Mouse (Mus musculus): ENCODE measurements at regions not wholly inside any gene's neighbourhood (a gene's known extent, or its start where the extent isn't known, plus 50 kb on each side); places are given as distances from the start of the nearest gene placed in this dataset.

DNA sequence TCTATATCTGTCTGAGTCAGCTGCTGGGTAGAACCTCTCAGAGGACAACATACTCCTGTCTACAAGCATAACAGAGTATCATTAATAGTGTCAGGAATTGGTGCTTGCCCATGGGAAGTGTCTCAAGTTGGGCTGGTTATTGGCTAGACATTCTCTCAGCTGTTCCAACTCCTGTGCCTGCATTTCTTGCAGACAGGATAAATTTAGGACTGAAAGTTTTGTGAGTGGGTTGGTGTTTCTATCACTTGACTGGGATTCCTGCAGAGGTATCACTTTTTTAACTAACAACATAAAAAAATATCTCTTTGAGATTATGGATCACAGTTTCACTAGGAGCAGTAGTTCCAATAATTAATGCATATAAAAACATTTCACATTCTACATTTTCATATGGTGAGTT, 1454.4 kb downstream of the Efnb2 start:
- no peaks in the 10 kb centered on the region for H3K4me1 ChIP-seq
- no peak overlapping the region for H3K4me3 ChIP-seq (replicated peaks)
- no peaks in the 10 kb centered on the region for H3K36me3 ChIP-seq
- H3K9ac ChIP-seq (replicated peaks) = no peak overlapping the region
- H3K9me3 ChIP-seq (replicated peaks) = no peaks in the 10 kb centered on the region
- H3K27me3 ChIP-seq (replicated peaks) = no peaks in the 10 kb centered on the region
- H3K4me2 ChIP-seq = no peak overlapping the region
- H3K27ac ChIP-seq (replicated peaks) = no peak overlapping the region
- no peak for ATAC-seq (ENCODE audit: low FRiP score)

DNA sequence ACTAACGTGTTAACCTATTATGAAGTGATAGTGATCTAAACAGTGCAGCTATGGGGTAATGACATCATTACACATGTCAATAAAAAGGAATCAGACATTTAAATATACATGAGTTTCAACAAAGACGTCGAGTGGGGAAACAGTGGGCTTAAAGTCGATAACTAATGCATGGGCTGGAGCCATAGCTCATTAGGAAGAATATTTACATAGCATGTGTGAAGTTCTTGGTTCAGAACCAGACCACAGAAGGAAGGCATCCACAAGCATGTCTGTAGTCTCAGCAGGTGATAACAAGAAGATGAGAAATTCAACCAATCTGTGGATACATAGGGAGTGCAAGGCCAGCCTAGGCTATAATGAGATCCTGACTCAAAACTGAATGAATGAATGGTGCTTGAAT, 1456.0 kb downstream of the Efnb2 start:
- Histone ChIP-seq H3K9me3 (replicated peaks) (no peaks in the 10 kb centered on the region), H3K4me2 (no peak overlapping the region), H3K4me1 (no peaks in the 10 kb centered on the region), H3K36me3 (no peaks in the 10 kb centered on the region), H3K27me3 (replicated peaks) (no peaks in the 10 kb centered on the region), H3K27ac (replicated peaks) (no peak overlapping the region), H3K9ac (replicated peaks) (no peak overlapping the region), H3K4me3 (replicated peaks) (no peak overlapping the region)
- no peak for ATAC-seq (ENCODE audit: low FRiP score)
- 86% methylated on average over 4 of the region's 4 CpGs for WGBS

DNA sequence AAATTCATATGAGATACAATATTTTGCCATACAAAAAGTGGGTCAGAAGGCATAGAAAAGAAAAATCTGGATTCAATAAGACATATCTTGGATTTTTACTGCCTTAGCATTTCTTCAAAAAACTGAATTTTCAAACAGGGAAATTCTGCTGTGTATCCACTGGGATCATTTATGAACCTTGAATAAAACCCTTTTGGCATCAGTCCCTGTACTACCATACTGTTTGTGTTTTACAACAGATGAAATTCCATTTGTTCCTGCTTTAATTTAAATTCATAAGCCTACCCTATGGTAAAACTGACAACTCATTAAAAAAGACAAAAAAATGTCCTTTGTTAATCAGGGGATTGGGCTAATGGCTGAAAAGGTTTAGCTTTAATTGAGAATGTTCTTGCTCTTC, 1470.3 kb downstream of the Efnb2 start:
- Histone ChIP-seq H3K9ac (replicated peaks) (no peak overlapping the region), H3K27me3 (replicated peaks) (no peaks in the 10 kb centered on the region), H3K9me3 (replicated peaks) (no peaks in the 10 kb centered on the region), H3K4me3 (replicated peaks) (no peak overlapping the region), H3K27ac (replicated peaks) (no peak overlapping the region), H3K4me2 (no peak overlapping the region), H3K36me3 (no peaks in the 10 kb centered on the region), H3K4me1 (no peaks in the 10 kb centered on the region)
- no peak for ATAC-seq (ENCODE audit: low FRiP score)

DNA sequence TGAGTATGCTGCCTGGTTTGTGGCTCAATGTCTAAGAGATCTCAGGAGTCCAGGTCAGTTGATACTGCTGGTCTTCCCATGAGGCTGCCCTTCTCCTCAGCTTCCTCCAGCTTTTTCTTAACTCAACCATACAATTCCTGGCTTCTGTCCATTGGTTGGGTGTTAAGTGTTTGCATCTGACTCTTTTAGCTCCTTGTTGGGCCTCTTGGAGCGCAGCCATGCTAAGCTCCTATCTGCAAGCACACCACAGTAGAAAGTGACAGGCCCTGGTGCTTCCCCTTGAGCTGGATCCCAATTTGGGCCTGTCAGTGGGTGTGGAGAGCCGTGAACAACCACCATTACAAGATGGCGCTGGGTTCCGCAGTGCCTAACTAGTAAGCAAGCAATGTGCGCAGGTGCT, 1497.7 kb downstream of the Efnb2 start:
- Histone ChIP-seq H3K36me3 (no peaks in the 10 kb centered on the region), H3K9ac (replicated peaks) (no peak overlapping the region), H3K4me2 (no peak overlapping the region), H3K4me1 (no peaks in the 10 kb centered on the region), H3K9me3 (replicated peaks) (no peaks in the 10 kb centered on the region), H3K4me3 (replicated peaks) (no peak overlapping the region), H3K27ac (replicated peaks) (no peak overlapping the region), H3K27me3 (replicated peaks) (no peaks in the 10 kb centered on the region)
- no peak for ATAC-seq (ENCODE audit: low FRiP score)
- WGBS = 95% methylated on average over 5 of the region's 5 CpGs

DNA sequence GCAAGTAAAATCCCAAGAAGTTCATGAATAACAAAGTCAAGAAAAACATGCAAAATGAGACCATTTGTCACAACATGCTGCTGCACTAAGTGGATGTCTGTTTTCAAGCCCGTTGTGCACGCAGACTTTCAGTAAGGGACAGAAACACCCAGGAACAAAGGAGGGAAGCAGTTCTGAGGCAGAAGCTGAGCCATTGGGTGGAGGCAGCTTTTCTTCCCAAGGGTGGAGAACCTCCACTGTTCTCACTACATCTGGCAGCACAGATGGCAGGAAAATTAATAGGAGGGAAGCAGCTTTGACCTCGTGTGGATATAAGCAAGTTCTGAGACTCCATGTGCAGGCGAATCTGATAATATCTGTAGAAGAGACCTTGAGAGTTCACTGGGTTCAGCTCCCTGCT, 1529.3 kb downstream of the Efnb2 start:
- Histone ChIP-seq H3K4me2 (no peak overlapping the region), H3K9me3 (replicated peaks) (no peaks in the 10 kb centered on the region), H3K9ac (replicated peaks) (no peak overlapping the region), H3K36me3 (no peaks in the 10 kb centered on the region), H3K27ac (replicated peaks) (no peak overlapping the region), H3K4me3 (replicated peaks) (no peak overlapping the region), H3K27me3 (replicated peaks) (no peaks in the 10 kb centered on the region), H3K4me1 (no peaks in the 10 kb centered on the region)
- WGBS = 39% methylated on average over 4 of the region's 4 CpGs
- no peak for ATAC-seq (ENCODE audit: low FRiP score)

DNA sequence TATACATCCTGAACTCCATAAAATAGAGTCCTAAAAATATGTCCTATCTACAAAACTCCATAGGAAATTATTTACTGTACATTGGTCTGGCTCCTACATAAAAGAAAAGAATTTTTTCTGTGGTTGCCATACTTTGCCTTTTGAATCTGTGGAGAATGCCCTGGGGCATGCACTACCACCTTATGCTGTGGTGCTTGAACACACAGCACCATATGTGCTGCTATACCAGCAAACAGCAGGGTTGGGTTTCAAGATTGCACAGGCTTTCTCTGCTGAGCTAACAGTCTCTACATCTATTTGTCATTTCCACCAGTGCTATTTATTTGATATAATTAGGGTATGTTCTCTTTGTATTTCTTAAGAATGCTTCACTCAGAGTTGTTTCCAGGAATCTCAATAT, 1552.2 kb downstream of the Efnb2 start:
- no peak overlapping the region for H3K27ac ChIP-seq (replicated peaks)
- no peak for ATAC-seq (ENCODE audit: low FRiP score)
- H3K4me1 ChIP-seq = no peaks in the 10 kb centered on the region
- H3K4me3 ChIP-seq (replicated peaks) = no peak overlapping the region
- H3K36me3 ChIP-seq = no peaks in the 10 kb centered on the region
- H3K9me3 ChIP-seq (replicated peaks) = no peaks in the 10 kb centered on the region
- H3K9ac ChIP-seq (replicated peaks) = no peak overlapping the region
- no peak overlapping the region for H3K4me2 ChIP-seq
- no peaks in the 10 kb centered on the region for H3K27me3 ChIP-seq (replicated peaks)

DNA sequence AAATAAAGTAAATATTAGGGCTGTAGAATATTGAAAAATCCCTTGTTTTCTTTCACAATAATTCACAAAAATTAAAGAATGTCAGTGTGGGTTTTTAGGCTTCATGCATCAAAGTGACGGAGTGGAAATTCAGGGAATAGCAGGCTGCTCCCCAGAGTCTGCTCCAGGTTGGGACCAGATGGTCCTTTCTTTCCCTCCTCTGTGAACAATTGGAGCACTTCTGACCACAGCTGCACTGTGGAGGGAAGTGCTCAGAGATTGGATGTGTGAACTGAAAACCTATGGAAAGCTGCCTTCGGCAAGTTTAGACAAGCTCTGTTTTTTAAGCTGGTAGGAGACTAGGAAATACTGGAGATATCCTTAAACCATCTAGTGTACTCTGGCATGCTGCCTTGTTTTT, 1563.5 kb downstream of the Efnb2 start:
- H3K9ac ChIP-seq (replicated peaks) = no peak overlapping the region
- no peak overlapping the region for H3K4me2 ChIP-seq
- no peaks in the 10 kb centered on the region for H3K27me3 ChIP-seq (replicated peaks)
- H3K36me3 ChIP-seq = no peaks in the 10 kb centered on the region
- no peak for ATAC-seq (ENCODE audit: low FRiP score)
- 27% methylated on average over 2 of the region's 2 CpGs for WGBS
- H3K9me3 ChIP-seq (replicated peaks) = no peaks in the 10 kb centered on the region
- no peak overlapping the region for H3K27ac ChIP-seq (replicated peaks)
- H3K4me3 ChIP-seq (replicated peaks) = no peak overlapping the region
- H3K4me1 ChIP-seq = no peaks in the 10 kb centered on the region

DNA sequence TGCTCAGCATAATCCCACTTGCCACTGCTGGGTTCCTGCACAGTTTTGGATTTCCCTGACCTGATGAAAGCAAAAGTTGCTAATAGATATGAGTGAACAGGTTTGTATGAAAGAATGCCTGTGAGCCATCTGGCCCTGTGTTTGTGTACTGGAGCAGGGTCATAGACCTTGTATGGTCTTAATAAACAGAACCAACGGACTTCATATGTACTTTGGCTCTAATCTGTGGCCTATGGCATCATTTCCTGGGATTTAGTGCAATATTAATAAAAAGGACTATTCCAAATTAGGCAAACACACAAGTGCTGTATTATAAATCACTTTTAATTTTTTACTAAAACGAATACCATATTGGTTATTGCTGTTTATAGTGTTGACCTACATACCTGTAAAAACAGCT, 1568.2 kb downstream of the Efnb2 start:
- no peaks in the 10 kb centered on the region for H3K9me3 ChIP-seq (replicated peaks)
- no peak overlapping the region for H3K4me3 ChIP-seq (replicated peaks)
- H3K4me1 ChIP-seq = no peaks in the 10 kb centered on the region
- H3K27me3 ChIP-seq (replicated peaks) = no peaks in the 10 kb centered on the region
- no peak for ATAC-seq (ENCODE audit: low FRiP score)
- WGBS = 72% methylated on average over 2 of the region's 2 CpGs
- no peak overlapping the region for H3K27ac ChIP-seq (replicated peaks)
- no peaks in the 10 kb centered on the region for H3K36me3 ChIP-seq
- H3K4me2 ChIP-seq = no peak overlapping the region
- no peak overlapping the region for H3K9ac ChIP-seq (replicated peaks)

DNA sequence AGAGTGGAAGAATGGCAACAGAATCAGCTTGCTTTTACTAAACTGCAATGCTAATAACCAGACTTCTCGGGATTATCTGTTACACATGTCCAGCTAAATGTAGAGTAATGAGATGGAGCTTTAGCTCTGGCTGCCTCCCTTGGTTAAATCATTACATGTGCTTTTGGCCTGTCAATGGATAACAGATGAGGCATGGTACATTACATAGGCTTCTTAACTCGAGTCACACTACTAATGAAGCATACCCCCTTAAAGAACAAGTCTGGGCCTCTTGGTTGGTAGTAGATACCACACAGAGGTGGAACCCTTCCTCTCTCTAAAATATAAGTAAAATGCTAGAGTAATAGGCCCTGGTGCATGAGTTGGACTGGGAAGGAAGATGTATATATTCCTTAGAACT, 1572.9 kb downstream of the Efnb2 start:
- H3K4me2 ChIP-seq = no peak overlapping the region
- H3K27me3 ChIP-seq (replicated peaks) = no peaks in the 10 kb centered on the region
- H3K4me3 ChIP-seq (replicated peaks) = no peak overlapping the region
- WGBS = 63% methylated on average over 2 of the region's 2 CpGs
- no peak overlapping the region for H3K9ac ChIP-seq (replicated peaks)
- H3K9me3 ChIP-seq (replicated peaks) = no peaks in the 10 kb centered on the region
- H3K4me1 ChIP-seq = no peaks in the 10 kb centered on the region
- ATAC-seq (ENCODE audit: low FRiP score) = no peak
- H3K27ac ChIP-seq (replicated peaks) = no peak overlapping the region
- H3K36me3 ChIP-seq = no peaks in the 10 kb centered on the region

DNA sequence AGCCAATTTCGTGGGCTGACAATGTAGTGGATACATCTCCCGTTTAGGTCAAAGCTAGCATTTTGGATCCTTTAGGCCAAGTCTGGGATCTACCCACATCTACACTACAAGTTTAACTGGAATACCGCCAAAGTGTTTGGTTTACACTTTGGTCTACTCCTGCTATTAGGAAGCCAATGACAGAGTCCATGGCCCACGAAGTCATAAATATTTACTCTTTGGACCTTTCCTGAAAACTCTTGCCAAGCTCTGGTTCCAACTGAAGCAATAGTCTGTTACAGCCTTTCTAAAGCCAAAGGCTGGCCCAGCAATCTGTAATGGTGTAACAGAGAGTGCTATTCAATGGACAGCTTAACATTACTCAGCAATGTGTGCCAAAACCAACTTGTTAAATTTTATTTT, 1600.8 kb downstream of the Efnb2 start:
- no peak for ATAC-seq (ENCODE audit: low FRiP score)
- Histone ChIP-seq H3K4me2 (no peak overlapping the region), H3K27ac (replicated peaks) (no peak overlapping the region), H3K9me3 (replicated peaks) (no peaks in the 10 kb centered on the region), H3K36me3 (no peaks in the 10 kb centered on the region), H3K9ac (replicated peaks) (no peak overlapping the region), H3K4me3 (replicated peaks) (no peak overlapping the region), H3K4me1 (no peaks in the 10 kb centered on the region), H3K27me3 (replicated peaks) (no peaks in the 10 kb centered on the region)
- 84% methylated on average over 4 of the region's 4 CpGs for WGBS

DNA sequence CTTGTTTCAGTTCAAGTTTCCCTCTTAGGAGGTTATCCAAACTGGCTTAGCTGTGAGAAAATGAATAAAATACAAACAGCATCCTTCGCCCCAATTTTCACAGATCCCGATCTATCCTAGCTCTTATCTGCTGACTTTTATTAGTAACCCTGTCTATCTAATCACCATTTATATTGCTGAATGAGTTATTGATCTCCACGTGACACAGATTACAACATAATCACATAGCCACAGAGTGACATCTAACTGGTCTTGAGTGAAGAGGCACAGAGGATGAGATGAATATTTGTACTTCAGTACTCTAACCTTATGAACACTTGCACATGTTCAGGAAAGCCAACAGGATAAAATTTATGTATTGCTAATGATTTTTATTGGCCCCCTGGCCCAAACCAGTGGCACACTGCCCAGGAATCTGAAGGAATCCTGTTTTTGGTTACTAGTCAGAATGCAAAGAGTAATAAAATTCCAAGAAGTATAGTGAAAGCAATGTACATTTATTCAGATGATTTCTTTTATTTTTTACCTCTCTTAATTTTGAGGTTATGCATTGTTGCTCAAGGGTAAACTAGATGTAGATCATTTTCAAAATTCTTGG, 1634.7 kb downstream of the Efnb2 start:
- 70% methylated on average over 3 of the region's 3 CpGs for WGBS
- H3K27ac ChIP-seq (replicated peaks) = no peak overlapping the region
- no peak for ATAC-seq (ENCODE audit: low FRiP score)
- H3K4me2 ChIP-seq = no peak overlapping the region
- no peak overlapping the region for H3K4me3 ChIP-seq (replicated peaks)
- no peaks in the 10 kb centered on the region for H3K27me3 ChIP-seq (replicated peaks)
- H3K9ac ChIP-seq (replicated peaks) = no peak overlapping the region
- no peaks in the 10 kb centered on the region for H3K4me1 ChIP-seq
- no peaks in the 10 kb centered on the region for H3K36me3 ChIP-seq
- H3K9me3 ChIP-seq (replicated peaks) = no peaks in the 10 kb centered on the region

DNA sequence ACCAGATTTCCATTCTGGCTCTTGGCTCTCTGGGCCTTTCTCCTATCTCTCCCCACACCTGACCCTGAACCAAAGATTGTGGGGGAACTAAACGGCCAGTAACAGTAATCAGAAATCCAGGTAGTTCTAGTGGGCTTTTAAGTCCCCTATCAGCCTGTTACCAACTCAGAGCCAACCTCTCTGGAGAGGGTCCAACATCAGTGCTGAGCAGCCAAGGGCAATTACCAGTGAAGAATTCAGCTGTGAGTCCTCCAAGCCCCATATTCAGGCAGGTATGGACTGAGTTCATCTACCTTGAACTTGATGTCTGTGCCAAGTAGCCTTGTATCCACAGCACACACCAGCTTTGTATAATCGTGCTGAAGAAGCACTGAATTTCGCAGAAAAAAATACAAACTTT, 1636.7 kb downstream of the Efnb2 start:
- no peaks in the 10 kb centered on the region for H3K9me3 ChIP-seq (replicated peaks)
- ATAC-seq (ENCODE audit: low FRiP score) = no peak
- no peak overlapping the region for H3K4me2 ChIP-seq
- no peak overlapping the region for H3K27ac ChIP-seq (replicated peaks)
- H3K4me3 ChIP-seq (replicated peaks) = no peak overlapping the region
- no peak overlapping the region for H3K9ac ChIP-seq (replicated peaks)
- no peaks in the 10 kb centered on the region for H3K4me1 ChIP-seq
- no peaks in the 10 kb centered on the region for H3K27me3 ChIP-seq (replicated peaks)
- 90% methylated on average over 3 of the region's 3 CpGs for WGBS
- H3K36me3 ChIP-seq = no peaks in the 10 kb centered on the region

DNA sequence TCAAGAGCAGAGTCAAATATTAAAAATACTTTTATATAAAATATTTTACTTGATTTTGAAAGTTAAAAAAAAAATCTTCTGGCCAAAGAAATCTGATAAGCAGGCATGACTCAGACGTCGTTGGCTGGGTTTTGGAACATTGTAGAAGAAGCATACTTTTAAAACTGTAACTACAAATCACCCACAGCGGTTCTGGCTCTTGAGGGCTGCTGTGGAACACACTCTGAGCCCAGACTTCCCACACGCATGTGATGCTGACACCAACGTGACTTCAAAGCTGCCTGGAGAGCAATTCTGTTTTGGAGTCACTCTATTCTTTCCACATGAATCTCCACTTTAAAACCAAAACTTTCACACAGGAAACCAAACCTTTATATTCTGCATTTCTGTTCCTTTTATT, 1649.2 kb downstream of the Efnb2 start:
- Histone ChIP-seq H3K9me3 (replicated peaks) (no peaks in the 10 kb centered on the region), H3K9ac (replicated peaks) (no peak overlapping the region), H3K4me1 (no peaks in the 10 kb centered on the region), H3K27me3 (replicated peaks) (no peaks in the 10 kb centered on the region), H3K4me2 (no peak overlapping the region), H3K36me3 (no peaks in the 10 kb centered on the region), H3K27ac (replicated peaks) (no peak overlapping the region), H3K4me3 (replicated peaks) (no peak overlapping the region)
- WGBS = 79% methylated on average over 5 of the region's 5 CpGs
- no peak for ATAC-seq (ENCODE audit: low FRiP score)

Data from neural tube, embryonic 15.5 days (tissue).